7 mouse cellular contexts compared by ENCODE assay signal in genomic region chr2:83812483-83813272, GRCm38 (mm10). TPM values are rescaled to one million over a fixed set of nuclear protein-coding genes. Genes with fewer than 3 reads are reported as not detected.
A peak's percentile ranks its signal among the peaks of the same experiment; 100 is the strongest.
DNase-seq lines count a peak whose midpoint lies in the region; ATAC-seq and TF ChIP-seq lines count a peak whose summit lies in the region.

TSS of gene Fam171b (plus strand) at chr2:83812636.

- WGBS in embryonic facial prominence, embryonic 11.5 days = 0% methylated on average over 52 of the region's 63 CpGs
- under 1% methylated on average over 58 of the region's 63 CpGs for WGBS in limb, embryonic 13.5 days
- WGBS in midbrain, embryonic 15.5 days = under 1% methylated on average over 58 of the region's 63 CpGs
- 1% methylated on average over 60 of the region's 63 CpGs for WGBS in spleen, adult 2 months

- no peaks in the 10 kb centered on the region for H3K27me3 ChIP-seq in embryonic facial prominence, embryonic 11.5 days (ENCODE audit: control insufficient read depth, insufficient read depth, low read length)
- H3K27me3 ChIP-seq in limb, embryonic 13.5 days = no peaks in the 10 kb centered on the region
- no peaks in the 10 kb centered on the region for H3K27me3 ChIP-seq in midbrain, embryonic 15.5 days (replicated peaks)
- peaks cover 7% of the 10 kb centered on the region for H3K27me3 ChIP-seq in spleen, adult 2 months (ENCODE audit: control insufficient read depth, insufficient read depth, low read length)

- no peaks in the 10 kb centered on the region for H3K9me3 ChIP-seq in embryonic facial prominence, embryonic 11.5 days (replicated peaks; ENCODE audit: control insufficient read depth, low read length)
- H3K9me3 ChIP-seq in limb, embryonic 13.5 days = no peaks in the 10 kb centered on the region
- no peaks in the 10 kb centered on the region for H3K9me3 ChIP-seq in midbrain, embryonic 15.5 days

- TF ChIP-seq CTCF in spleen, adult 2 months (IDR thresholded peaks at IDR 0.05; ENCODE audit: extremely low read depth, insufficient read depth, insufficient read length, insufficient replicate concordance) = no peak

- peak; percentile 76 for DNase-seq in adrenal gland, postnatal 14 days
- DNase-seq in embryonic facial prominence, embryonic 11.5 days (ENCODE audit: low spot score) = peak; percentile 86
- DNase-seq in heart, adult 8-10 months (ENCODE audit: low spot score) = peak; percentile 28
- DNase-seq in kidney, adult 8-10 months = peak; percentile 20 to 43
- DNase-seq in spleen, adult 2 months (ENCODE audit: low read depth in 1 of 2, low spot score in 2 of 2) = peak; percentile 5 to 54

- H3K9ac ChIP-seq in embryonic facial prominence, embryonic 11.5 days (replicated peaks; ENCODE audit: low read length) = peak within 1 kb of the TSS; percentile 65
- H3K9ac ChIP-seq in limb, embryonic 13.5 days = peak within 1 kb of the TSS; percentile 86
- peak within 1 kb of the TSS; percentile 100 for H3K9ac ChIP-seq in midbrain, embryonic 15.5 days

- H3K4me2 ChIP-seq in embryonic facial prominence, embryonic 11.5 days (ENCODE audit: low read depth, low read length) = peak within 1 kb of the TSS; percentile 41
- peak within 1 kb of the TSS; percentile 74 for H3K4me2 ChIP-seq in limb, embryonic 13.5 days (replicated peaks)
- H3K4me2 ChIP-seq in midbrain, embryonic 15.5 days = peak within 1 kb of the TSS; percentile 54

- ATAC-seq in embryonic facial prominence, embryonic 11.5 days (replicated peaks; ENCODE audit: insufficient number of reproducible peaks, low FRiP score, low TSS enrichment, low read depth) = peak; percentile 92
- peak; percentile 94 for ATAC-seq in limb, embryonic 13.5 days (ENCODE audit: low FRiP score, low read depth)
- peak; percentile 95 for ATAC-seq in midbrain, embryonic 15.5 days (replicated peaks)

- TF ChIP-seq POLR2A in spleen, adult 2 months (IDR thresholded peaks at IDR 0.05; ENCODE audit: low read depth, low read length) = no peak

- no peak within 1 kb of the TSS for H3K27ac ChIP-seq in embryonic facial prominence, embryonic 11.5 days (replicated peaks; ENCODE audit: low read depth, low read length)
- H3K27ac ChIP-seq in limb, embryonic 13.5 days = peak within 1 kb of the TSS; percentile 55; the same call in 1 of the 2 replicates
- peak within 1 kb of the TSS; percentile 100 for H3K27ac ChIP-seq in midbrain, embryonic 15.5 days
- H3K27ac ChIP-seq in spleen, adult 2 months (ENCODE audit: insufficient read depth, low read length) = no peak within 1 kb of the TSS

- no peaks in the 10 kb centered on the region for H3K36me3 ChIP-seq in embryonic facial prominence, embryonic 11.5 days (replicated peaks; ENCODE audit: control insufficient read depth, insufficient read depth, low read depth, low read length)
- H3K36me3 ChIP-seq in limb, embryonic 13.5 days = no peaks in the 10 kb centered on the region
- H3K36me3 ChIP-seq in midbrain, embryonic 15.5 days (replicated peaks) = no peaks in the 10 kb centered on the region
- no peaks in the 10 kb centered on the region for H3K36me3 ChIP-seq in spleen, adult 2 months (ENCODE audit: control insufficient read depth, insufficient read depth, low read length)

- peak within 1 kb of the TSS; percentile 44 for H3K4me3 ChIP-seq in embryonic facial prominence, embryonic 11.5 days (ENCODE audit: low read depth, low read length)
- H3K4me3 ChIP-seq in limb, embryonic 13.5 days = peak within 1 kb of the TSS; percentile 77
- peak within 1 kb of the TSS; percentile 94 for H3K4me3 ChIP-seq in midbrain, embryonic 15.5 days
- peak within 1 kb of the TSS; percentile 59 for H3K4me3 ChIP-seq in spleen, adult 2 months (ENCODE audit: extremely low read depth, insufficient read depth, insufficient read length)

- H3K4me1 ChIP-seq in embryonic facial prominence, embryonic 11.5 days (ENCODE audit: control insufficient read depth, insufficient read depth, low read length) = no peaks in the 10 kb centered on the region; the same call in 1 of the 2 replicates
- peaks cover 12% of the 10 kb centered on the region for H3K4me1 ChIP-seq in limb, embryonic 13.5 days
- H3K4me1 ChIP-seq in midbrain, embryonic 15.5 days = peaks cover 24% of the 10 kb centered on the region
- H3K4me1 ChIP-seq in spleen, adult 2 months (ENCODE audit: control insufficient read depth, insufficient read depth, insufficient read length) = peaks cover 6% of the 10 kb centered on the region; the same call in 1 of the 2 replicates

RNA-seq across cellular contexts. Expression of gene Fam171b, which starts in this region (rescaled TPM):
- 4.0 and 5.8 TPM in 2 replicates for total RNA-seq in adrenal gland, postnatal 14 days (2021)
- 26.6 and 30.9 TPM in 2 replicates for polyA plus RNA-seq in embryonic facial prominence, embryonic 11.5 days (2014; fragmentation: Nextera tagmentation; extraction: Ambion mirVana)
- total RNA-seq in heart, adult 8-10 months (2022) = under 1 TPM; 0.40 to 0.94 (median 0.55) TPM
- 18.1 and 18.6 TPM in 2 replicates for polyA plus RNA-seq in limb, embryonic 13.5 days (2015; fragmentation: Nextera tagmentation; extraction: Ambion mirVana)
- polyA plus RNA-seq in midbrain, embryonic 15.5 days (2015; fragmentation: Nextera tagmentation; extraction: Ambion mirVana) = 75.9 and 82.2 TPM in 2 replicates
- 0.07 and 0.15 TPM in 2 replicates for polyA plus RNA-seq in spleen, adult 2 months (2012; rRNA removed)

Comparison
In these comparisons a context has a peak if more than half of its experiments do, and no peak if none do; other contexts are left out.
1. RNA of gene Fam171b (polyA plus RNA-seq): 75.9 to 82.2 TPM in midbrain, embryonic 15.5 days, 26.6 to 30.9 TPM in embryonic facial prominence, embryonic 11.5 days and 18.1 to 18.6 TPM in limb, embryonic 13.5 days; 0.07 to 0.15 TPM in spleen, adult 2 months; every median in the first group is over 10 times any median in the second.
2. Peak in DNase-seq in heart, adult 8-10 months; RNA of the gene not detected or under 1 TPM.
3. Peak in DNase-seq and H3K4me3 ChIP-seq in spleen, adult 2 months; RNA of the gene not detected or under 1 TPM.
4. DNase-seq: peak in every context shown above with its lines; median percentile 86 in embryonic facial prominence, embryonic 11.5 days; 76 in adrenal gland, postnatal 14 days; 32 in kidney, adult 8-10 months; 30 in spleen, adult 2 months; 28 in heart, adult 8-10 months.
5. H3K27ac ChIP-seq: peak in limb, embryonic 13.5 days (single experiment) and midbrain, embryonic 15.5 days (single experiment); none in embryonic facial prominence, embryonic 11.5 days (single experiment) and spleen, adult 2 months (single experiment).
6. H3K4me3 ChIP-seq: peak in every context shown above with its lines; median percentile 94 in midbrain, embryonic 15.5 days; 77 in limb, embryonic 13.5 days; 59 in spleen, adult 2 months; 44 in embryonic facial prominence, embryonic 11.5 days.
7. Peak in every context shown above with its lines, with median percentiles within 50 percentile points of each other: ATAC-seq, H3K4me2 ChIP-seq and H3K9ac ChIP-seq.